Mouse (Mus musculus) bone marrow macrophage, adult 2 months (primary cell): Measurements from ENCODE around the gene Golga2. TPM values are rescaled to one million over a fixed set of nuclear protein-coding genes. Genes with fewer than 3 reads are reported as not detected.

Experiments
- H3K27ac ChIP-seq: 2 replicates; pipeline ENCODE4 v1.5.1; 2012; ENCODE audit warnings: low read depth, low read length; ENCODE audit not compliant: insufficient read depth
- H3K4me1 ChIP-seq: 2 replicates; pipeline ENCODE4 v1.6.1; 2012; ENCODE audit warnings: low read length; ENCODE audit not compliant: control insufficient read depth, insufficient read depth
- H3K4me3 ChIP-seq: 2 replicates; pipeline ENCODE4 v1.5.1; 2012; ENCODE audit warnings: mild to moderate bottlenecking, low read length, moderate library complexity; ENCODE audit not compliant: insufficient read depth
- CTCF ChIP-seq: IDR thresholded peaks from 2 replicates; pipeline ENCODE4 v1.5.1; 2012; ENCODE audit warnings: low read depth, mild to moderate bottlenecking, low read length, moderate library complexity
- POLR2A ChIP-seq: IDR thresholded peaks from 2 replicates; pipeline ENCODE4 v1.6.1; 2012; ENCODE audit warnings: mild to moderate bottlenecking, low read depth, low read length, borderline replicate concordance
- polyA plus RNA-seq: library from polyadenylated mRNA; stranded (reverse); fragments of >200 nt; gene quantifications from 2 replicates; pipeline ENCODE4 v1.2.4, GENCODE M21; 2012; ENCODE audit not compliant: missing spikeins, insufficient read depth, insufficient read length

The Golga2 gene
- 44.9 and 47.3 TPM in 2 replicates for polyA plus RNA-seq

DNA sequence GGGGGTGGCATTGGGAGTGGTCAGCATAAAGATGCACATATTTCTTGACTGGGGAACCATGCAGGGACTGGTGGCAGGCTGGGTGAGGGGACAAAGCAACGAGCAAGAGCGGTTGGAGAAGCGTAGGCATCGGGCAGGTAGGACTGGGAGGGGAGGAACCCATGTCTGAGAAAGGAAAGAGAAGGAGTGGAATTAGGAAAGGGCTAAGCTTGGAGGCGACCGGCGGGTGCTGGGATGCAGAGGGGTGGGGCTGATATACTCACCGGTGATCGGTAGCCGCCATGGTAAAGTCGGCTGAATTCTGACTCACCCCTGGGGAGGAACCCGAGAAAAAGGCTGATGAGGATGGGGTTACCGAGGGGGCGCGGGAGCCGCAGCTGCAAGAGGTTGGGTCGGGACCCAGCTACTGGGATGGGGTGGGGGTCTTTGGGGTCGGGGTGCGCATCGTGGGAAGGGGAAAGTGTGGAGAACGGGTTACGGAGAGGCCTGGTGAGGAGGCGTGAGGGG is at the start of gene Golga2:
Gene Golga2, plus strand, starts transcription at position 51 of the 507 bp plus-strand sequence.
- peak within 1 kb of the TSS; percentile 93 for H3K4me3 ChIP-seq
- peaks cover 10% of the 10 kb centered on the region for H3K4me1 ChIP-seq
- TF ChIP-seq CTCF: no peak
- TF ChIP-seq POLR2A: no peak
- H3K27ac ChIP-seq: peak within 1 kb of the TSS; percentile 49

DNA sequence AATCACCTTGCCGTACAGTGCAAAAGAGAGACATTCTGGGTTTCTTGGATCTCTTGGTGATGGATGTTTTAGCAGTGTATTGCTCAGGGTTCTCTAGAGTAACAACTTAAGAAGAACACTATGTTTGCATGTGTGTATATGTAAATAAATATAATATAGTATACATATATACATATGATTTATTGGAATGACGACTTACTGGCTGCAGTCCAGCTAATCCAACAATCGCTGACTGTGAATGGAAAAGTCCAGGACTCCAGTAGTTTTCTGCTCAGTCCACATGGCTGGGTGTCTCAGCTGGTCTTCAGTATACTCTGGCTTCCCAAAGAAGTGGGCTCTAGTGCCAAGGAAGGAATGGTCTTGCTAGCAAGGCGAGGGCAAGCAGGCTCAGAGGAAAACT is 49.6 kb upstream of the Golga2 start:
- Histone ChIP-seq H3K4me3 (peak overlapping the region; percentile 78), H3K27ac (no peak overlapping the region), H3K4me1 (peaks cover 7% of the 10 kb centered on the region; the same call in 1 of the 2 replicates)
- TF ChIP-seq POLR2A (no peak), CTCF (no peak)

DNA sequence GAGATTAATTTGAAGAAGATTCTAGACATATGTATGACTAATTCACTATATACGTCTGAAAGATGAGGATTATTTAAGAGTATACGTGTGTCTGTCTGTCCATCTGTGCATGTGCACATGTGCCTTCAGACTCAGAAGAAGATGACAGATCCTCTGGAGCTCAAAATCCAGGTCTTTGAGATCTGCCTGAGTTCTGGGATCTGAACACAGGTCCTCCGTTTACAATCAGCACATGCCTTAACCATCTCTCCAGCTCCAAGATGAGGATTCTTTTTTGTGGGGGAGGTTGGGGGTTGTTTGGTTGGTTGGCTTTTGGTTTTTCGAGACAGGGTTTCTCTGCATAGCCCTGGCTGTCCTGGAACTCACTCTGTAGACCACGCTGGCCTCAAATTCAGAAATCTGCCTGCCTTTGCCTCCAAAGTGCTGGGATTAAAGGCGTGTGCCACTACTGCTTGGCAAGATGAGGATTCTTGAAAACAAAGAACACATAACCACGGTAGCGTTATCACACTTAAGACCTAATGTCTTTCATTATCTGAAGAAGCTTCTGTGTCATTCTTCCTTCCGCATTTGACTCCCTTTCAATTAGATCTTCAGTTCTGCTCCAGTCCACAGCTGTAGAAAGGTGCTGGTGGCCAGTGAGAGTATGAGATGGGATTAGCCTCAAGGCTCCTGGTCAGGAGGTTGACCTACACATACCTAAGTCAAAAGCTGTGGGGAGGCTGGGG is 48.3 kb upstream of the Golga2 start:
- no peak overlapping the region for H3K27ac ChIP-seq
- no peak overlapping the region for H3K4me3 ChIP-seq
- TF ChIP-seq CTCF: no peak
- TF ChIP-seq POLR2A: no peak
- H3K4me1 ChIP-seq: peaks cover 7% of the 10 kb centered on the region; the same call in 1 of the 2 replicates

DNA sequence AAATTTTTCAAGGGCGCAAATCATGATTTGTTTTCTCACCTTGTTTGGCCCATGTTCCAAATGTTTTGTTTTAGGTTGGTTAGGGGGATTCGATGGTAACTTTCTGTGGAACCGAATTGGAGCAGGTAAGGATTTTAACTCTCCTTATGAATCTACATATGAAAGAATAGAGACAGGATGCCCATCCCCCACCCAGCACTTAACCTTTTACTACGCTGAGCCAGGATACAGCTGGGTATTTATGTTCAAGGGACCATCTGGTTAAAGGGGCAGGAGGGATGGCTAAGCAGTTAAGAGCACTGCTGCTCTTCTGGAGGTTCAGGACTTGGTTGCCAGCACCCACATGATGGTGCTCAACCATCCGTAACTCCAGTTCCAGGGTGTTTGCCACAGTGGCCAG is 46.6 kb upstream of the Golga2 start:
- Histone ChIP-seq H3K27ac (no peak overlapping the region), H3K4me1 (peaks cover 4% of the 10 kb centered on the region; the same call in 1 of the 2 replicates), H3K4me3 (no peak overlapping the region)
- TF ChIP-seq POLR2A (no peak), CTCF (no peak)

DNA sequence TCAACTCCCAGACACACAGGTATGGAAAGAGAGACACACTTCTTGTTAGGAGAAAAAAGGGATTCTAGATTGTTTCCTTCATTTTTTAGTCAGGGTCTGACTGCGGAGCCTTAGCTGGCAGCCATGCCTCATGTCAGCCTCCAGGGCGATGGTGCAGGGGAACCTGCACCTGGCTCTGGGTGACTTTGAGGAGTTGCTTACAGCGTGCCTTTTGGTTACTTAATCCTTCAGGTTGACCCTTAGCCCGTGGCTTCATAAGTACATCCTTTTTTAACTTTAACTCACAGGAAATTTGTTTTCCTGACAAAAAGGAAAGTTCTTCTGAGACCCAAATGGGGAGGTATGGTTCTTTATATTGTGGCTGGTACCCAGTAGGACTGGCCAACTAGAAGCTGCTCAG is 44.2 kb upstream of the Golga2 start:
- Histone ChIP-seq H3K4me3 (no peak overlapping the region), H3K4me1 (peaks cover under 1% of the 10 kb centered on the region; the same call in 1 of the 2 replicates), H3K27ac (no peak overlapping the region)
- TF ChIP-seq POLR2A: no peak
- no peak for TF ChIP-seq CTCF

DNA sequence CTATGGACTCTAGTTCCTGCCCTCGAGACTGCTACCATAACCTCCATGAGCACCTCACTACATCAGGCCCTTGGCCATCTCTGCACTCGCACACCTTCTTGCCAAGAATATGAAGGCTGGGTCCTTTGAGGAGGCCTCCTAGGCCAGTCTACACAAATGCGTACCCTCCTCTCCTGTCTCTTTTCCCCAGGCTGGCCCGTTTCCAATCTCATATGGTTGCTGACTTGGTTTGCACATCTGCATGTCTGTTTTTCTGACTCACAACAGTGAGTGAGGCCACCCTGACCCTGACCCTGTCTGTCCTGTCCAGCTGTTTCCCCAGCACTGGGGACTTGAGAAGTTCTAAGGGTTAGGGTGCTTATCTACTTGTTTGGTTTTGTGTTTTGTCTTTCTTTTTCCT is 40.4 kb upstream of the Golga2 start:
- TF ChIP-seq CTCF (no peak), POLR2A (no peak)
- no peak overlapping the region for H3K27ac ChIP-seq
- no peaks in the 10 kb centered on the region for H3K4me1 ChIP-seq
- H3K4me3 ChIP-seq: no peak overlapping the region

DNA sequence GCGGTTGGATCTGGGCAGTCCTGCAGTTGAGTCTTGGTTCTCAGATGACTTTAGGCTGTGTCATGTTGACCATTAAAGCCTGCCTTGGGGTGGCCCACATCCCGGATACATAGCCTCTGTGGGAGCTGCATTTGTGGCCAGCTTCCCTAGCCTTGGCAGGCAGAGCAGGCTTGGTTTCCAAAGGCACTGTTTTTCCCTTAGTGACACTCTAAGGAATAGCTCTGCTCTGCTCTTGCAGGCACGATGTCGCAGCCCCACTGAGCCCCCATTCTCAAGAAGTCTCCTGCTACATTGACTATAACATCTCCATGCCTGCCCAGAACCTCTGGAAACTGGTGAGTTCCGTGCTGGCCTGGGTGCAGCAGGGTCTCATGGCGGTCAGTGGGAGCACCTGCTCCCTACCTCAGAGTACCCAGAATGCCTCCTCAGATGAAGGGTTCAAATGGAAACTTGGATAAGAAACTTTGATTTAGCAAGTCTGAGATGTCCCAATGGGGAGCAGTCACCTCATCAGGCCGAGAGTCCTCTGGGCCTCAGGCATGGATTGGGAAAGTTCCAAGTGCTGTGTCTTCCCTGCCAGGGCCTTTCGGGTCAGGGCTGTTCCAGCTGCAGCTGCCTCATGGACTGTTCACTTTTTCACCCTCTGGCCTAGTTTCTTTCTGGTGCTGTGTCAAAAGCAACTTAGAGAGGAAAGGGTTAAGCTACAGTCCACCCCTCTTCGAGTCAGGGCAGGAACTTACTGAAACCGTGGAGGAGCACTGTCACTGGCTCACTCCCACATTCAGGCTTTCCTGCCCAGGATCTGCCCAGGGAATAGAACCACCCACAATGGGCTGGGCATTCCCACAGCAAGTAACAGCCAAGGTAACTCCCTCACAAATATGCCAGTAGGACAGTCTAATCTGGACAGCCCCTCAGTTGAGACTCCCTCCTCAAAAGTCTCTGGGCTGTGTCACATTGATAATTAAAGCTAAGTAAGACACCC is 38.5 kb upstream of the Golga2 start:
- no peak for TF ChIP-seq CTCF
- no peak for TF ChIP-seq POLR2A
- Histone ChIP-seq H3K4me1 (no peaks in the 10 kb centered on the region), H3K27ac (no peak overlapping the region), H3K4me3 (no peak overlapping the region)

DNA sequence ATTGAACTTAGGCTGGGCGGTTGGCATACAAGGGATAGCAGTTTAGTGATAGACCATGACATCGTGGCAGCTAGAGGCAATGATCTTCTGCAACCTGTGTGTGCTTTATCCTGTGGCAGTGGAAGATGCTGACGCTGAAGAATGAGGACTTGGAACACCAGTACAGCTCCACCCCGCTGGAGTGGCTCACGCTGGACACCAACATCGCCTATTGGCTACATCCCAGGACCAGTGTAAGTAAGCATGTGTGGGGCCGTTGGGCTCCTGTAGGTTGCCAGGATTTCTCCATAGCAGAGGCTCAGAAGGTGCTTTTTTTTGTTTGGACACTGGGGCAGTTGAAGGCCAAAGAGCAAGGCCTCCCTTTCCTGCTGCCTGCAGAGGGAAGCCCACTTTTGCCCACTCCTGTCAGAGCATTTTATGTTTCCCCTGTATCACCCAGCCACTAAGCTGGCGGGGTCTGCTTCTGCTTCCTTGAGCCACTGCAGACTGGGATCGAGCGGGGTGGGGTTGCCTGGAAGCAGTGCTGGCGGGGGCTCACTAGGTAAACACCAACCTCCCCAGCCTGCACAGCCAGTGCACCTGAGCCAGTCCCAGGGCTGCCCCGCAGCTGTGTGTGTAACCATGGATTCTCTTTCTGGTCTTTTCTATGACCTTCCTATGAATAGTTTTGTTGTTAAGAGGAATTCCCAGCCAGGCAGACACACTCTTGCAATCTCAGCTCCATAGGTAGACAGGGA is 35.2 kb upstream of the Golga2 start:
- Histone ChIP-seq H3K4me1 (no peaks in the 10 kb centered on the region), H3K4me3 (no peak overlapping the region), H3K27ac (no peak overlapping the region)
- TF ChIP-seq CTCF: no peak
- no peak for TF ChIP-seq POLR2A

DNA sequence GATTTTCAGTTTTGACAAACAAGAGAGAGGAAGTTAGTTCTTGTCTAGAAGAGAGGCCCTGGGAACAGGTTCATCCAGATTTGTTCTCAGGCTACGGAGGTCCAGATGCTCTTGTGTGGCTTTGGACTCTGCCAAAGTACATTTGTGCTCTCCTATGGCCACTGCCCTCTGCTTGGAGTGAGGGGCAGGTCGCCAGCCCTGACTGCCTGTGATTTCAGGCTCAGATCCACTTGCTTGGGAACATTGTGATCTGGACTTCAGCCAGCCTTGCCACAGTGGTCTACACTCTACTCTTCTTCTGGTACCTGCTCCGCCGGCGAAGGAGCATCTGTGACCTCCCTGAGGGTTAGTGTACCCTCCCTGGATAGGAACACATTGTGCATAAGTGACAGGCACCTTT is 34.5 kb upstream of the Golga2 start:
- Histone ChIP-seq H3K27ac (no peak overlapping the region), H3K4me1 (no peaks in the 10 kb centered on the region), H3K4me3 (no peak overlapping the region)
- TF ChIP-seq CTCF (no peak), POLR2A (no peak)
